Mouse (Mus musculus) Patski (cell line): Measurements from ENCODE around the gene Gm9732. TPM values are rescaled to one million over a fixed set of nuclear protein-coding genes. Genes with fewer than 3 reads are reported as not detected.
"Not testable (repeated sequence)": the region's sequence is repeated elsewhere in the genome, so short reads cannot be mapped to it uniquely, and the experiment has no call there.

Experiments used
- ATAC-seq: fragments of 100-300 bp; one replicate; pipeline ENCODE4 v1.8.0; 2021
- CTCF ChIA-PET: fragments of 350-600 bp; sonication (Branson Sonifier 250); formaldehyde crosslinking; loops from one replicate; lab custom pipeline; 2022; ENCODE audit warnings: inconsistent platforms; lab: Charles Lee
- POLR2A ChIA-PET: fragments of 350-600 bp; sonication (Branson Sonifier 250); formaldehyde crosslinking; loops from one replicate; lab custom pipeline; 2022; ENCODE audit warnings: antibody characterized with exemption, inconsistent platforms; lab: Charles Lee
- DNase-seq: peaks from one replicate; pipeline ENCODE4 v3.0.0-alpha.2; 2011; ENCODE audit warnings: low read depth, low spot score
- H3K27me3 ChIP-seq: fragments of 371-371 bp; one replicate; pipeline ENCODE4 v1.5.1; 2021
- in situ Hi-C: fragments of 300-500 bp; cut with MboI; formaldehyde crosslinking; loops from 3 replicates; pipeline ENCODE4 v1.11.1; 2018; ENCODE audit warnings: low pct_unique_long_range_greater_than_20kb, mixed read lengths
- polyA plus RNA-seq: library from polyadenylated mRNA; unstranded; gene quantifications from one replicate; pipeline ENCODE4 v1.2.3, GENCODE M21; 2021

The Gm9732 gene
- polyA plus RNA-seq, 1 experiment from 2014 or later, result 1.6 TPM

GRCm38 (mm10) chr14:43293503-43293902 is 18.7 kb downstream of the Gm9732 start, which contains the start of gene Gm8127:
Gm8127 (minus strand) TSS chr14:43293832.
- H3K27me3 ChIP-seq, CTCF ChIA-PET, ATAC-seq, DNase-seq, POLR2A ChIA-PET, in situ Hi-C loops: not testable (repeated sequence)

GRCm38 (mm10) chr14:43319516-43319915 is 44.7 kb downstream of the Gm9732 start:
- ATAC-seq, DNase-seq, H3K27me3 ChIP-seq, CTCF ChIA-PET, POLR2A ChIA-PET, in situ Hi-C loops: not testable (repeated sequence)

GRCm38 (mm10) chr14:43328603-43329002 is 53.8 kb downstream of the Gm9732 start:
- CTCF ChIA-PET, H3K27me3 ChIP-seq, DNase-seq, in situ Hi-C loops, ATAC-seq, POLR2A ChIA-PET: not testable (repeated sequence)

DNA sequence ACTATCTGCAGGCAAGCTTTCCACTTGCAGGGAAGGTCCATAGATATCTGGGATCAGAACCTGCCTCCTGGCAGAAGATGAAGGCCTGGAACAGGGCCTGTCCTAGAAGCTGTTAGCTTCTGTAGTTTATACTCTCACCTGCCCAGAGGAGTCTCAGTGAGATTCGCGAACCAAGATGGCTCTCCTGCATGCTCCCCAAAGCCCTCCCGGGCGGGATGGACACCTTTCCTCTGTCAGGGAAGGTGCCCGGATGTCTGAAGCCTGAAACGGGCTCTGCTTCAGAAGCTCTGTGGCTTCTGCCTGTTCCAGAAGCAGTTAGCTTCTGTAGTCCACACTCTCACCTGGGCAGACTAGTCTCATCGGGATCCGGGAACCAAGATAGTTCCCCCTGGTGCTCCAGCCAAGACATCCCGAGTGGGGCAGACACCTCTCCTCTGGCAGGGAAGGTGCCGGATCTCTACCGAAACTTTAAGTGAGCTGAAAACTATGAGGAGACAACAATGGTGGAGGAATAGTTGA is 56.6 kb downstream of the Gm9732 start:
- POLR2A ChIA-PET, result not testable (repeated sequence)

GRCm38 (mm10) chr14:43337646-43338045 is 62.8 kb downstream of the Gm9732 start:
- DNase-seq, CTCF ChIA-PET, H3K27me3 ChIP-seq, ATAC-seq, in situ Hi-C loops, POLR2A ChIA-PET: not testable (repeated sequence)

More for the DNA sequence above, 56.6 kb downstream of the Gm9732 start:
- H3K27me3 ChIP-seq, in situ Hi-C loops, ATAC-seq, CTCF ChIA-PET, DNase-seq: not testable (repeated sequence)

GRCm38 (mm10) chr14:43347711-43348110 is 72.9 kb downstream of the Gm9732 start, which contains the start of gene 1700001F09Rik:
1700001F09Rik (minus strand) TSS chr14:43347811.
- DNase-seq, POLR2A ChIA-PET, H3K27me3 ChIP-seq, in situ Hi-C loops, CTCF ChIA-PET, ATAC-seq: not testable (repeated sequence)

- ATAC-seq, H3K27me3 ChIP-seq, POLR2A ChIA-PET, CTCF ChIA-PET, in situ Hi-C loops, DNase-seq: not testable (repeated sequence)
These were observed 78.1 kb downstream of the Gm9732 start for GRCm38 (mm10) chr14:43352944-43353343.

Other genes starting within 250 kb of the Gm9732 start
- gene Gm8094, start 198.4 kb upstream of the Gm9732 start, polyA plus RNA-seq, result not detected
- not detected for gene Gm8104, start 174.4 kb upstream of the Gm9732 start, polyA plus RNA-seq
- gene Gm7233, start 95.2 kb upstream of the Gm9732 start, polyA plus RNA-seq, result not detected
- gene Gm8122, start 39.7 kb upstream of the Gm9732 start, polyA plus RNA-seq, result not detected
- gene Gm8126, start 16.4 kb upstream of the Gm9732 start, polyA plus RNA-seq, result 1.9 TPM
- not detected for gene Gm8127, start 18.8 kb downstream of the Gm9732 start, polyA plus RNA-seq
- 0.39 TPM for gene 1700001F09Rik, start 72.8 kb downstream of the Gm9732 start, polyA plus RNA-seq
- 0.08 TPM for gene Gm8138, start 141.3 kb downstream of the Gm9732 start, polyA plus RNA-seq